Mouse (Mus musculus): ENCODE data around the gene Ddx23. TPM values are rescaled to one million over a fixed set of nuclear protein-coding genes. Genes with fewer than 3 reads are reported as not detected.

The Ddx23 gene
- polyA plus RNA-seq, 1 experiment = 30.2 TPM

DNA sequence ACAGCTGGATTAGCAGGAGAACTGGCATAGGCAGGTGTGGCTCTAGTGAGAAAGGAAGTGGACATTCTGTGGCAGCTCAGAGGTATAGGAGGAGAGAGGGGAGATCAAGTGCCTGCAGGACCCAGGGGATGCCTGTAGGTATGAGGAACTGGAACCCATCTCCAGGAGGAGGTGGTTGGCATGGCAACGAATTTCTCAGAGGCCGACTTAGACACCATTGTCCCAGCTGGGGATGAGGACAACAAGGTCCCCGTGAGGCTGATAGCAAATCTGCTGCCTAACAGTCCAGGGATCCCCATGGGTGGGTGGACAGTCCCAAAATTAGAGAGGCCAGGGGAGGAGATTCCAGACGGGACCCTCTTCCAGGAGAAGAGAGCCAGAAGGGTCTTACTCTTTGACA, 29.8 kb downstream of the Ddx23 start:
- no peak for DNase-seq (ENCODE audit: low read depth)

DNA sequence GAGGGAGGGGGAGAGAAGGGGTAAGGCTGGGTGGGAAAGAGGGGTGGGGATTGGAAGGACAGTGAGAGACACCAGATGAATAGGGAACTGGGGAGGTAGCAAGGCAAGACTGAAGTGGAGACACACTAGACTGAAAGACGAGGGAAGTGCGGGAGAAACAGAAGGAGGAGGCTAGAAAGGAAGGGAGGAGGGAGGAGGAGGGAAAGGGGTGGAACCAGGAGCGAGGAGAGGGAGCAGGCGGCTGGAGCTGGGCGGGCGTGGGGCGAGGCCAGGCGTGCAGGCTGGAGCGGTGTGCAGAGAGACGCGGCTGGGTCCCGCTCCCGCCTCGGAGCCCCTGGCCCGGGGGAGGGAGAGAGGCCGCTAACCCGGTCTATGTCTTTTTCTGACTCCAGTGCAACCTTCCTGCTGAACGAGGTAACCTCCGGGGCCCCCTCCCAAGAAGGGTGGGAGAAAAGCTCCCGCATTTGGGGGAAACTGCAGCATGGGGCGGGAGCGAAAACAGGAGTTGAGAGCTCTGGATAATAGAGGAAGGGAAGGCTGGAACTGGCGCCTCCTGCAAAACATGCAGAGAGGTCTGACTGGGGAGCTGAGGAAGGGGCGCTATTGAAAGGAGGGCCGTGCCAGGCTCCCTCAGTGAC, 30.5 kb downstream of the Ddx23 start:
- DNase-seq (ENCODE audit: low read depth) = no peak

DNA sequence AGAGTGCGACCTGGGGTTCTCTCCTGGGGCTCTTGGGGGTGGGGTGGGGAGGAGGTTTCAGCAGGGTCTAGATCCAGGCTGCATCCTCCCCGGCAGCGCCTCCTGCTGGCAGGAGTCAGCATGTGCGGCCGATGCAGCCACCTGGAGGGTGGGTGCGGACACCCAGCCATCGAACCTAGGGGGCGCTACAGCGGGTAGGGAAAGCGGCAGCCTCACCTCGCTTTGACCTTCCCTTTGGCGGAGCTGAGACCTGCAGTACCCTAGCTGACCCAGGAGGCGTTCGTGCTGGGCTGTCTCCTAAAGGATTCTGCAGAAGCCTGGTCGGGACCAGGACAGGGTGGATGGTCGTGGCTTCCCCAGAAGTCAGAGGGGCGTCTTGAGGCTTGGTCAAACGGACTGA, 31.2 kb downstream of the Ddx23 start:
- no peak for DNase-seq (ENCODE audit: low read depth)

DNA sequence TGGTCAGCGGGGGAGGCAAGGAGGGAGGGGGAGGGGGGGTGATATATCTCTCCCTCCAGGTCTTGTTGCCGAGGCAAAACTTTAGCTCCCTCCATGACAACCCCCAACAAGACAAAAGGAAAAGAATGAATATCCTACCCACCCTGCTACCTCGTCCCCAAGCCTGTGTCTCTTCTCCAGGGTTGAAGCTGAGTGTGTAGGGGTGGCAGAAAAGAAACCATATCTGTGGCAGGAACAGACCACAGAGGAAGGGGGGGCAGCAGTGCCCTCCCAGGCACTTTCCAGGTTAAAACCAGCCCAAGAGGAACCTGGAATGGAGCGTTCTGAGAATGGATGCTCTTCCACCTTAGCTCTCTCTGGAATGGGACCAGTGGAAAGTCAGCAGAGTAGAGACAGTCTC, 32.2 kb downstream of the Ddx23 start, which contains the start of gene Cacnb3:
Gene Cacnb3, plus strand, starts transcription at position 301 of the 400 bp plus-strand sequence.
- no peak for DNase-seq (ENCODE audit: low read depth)

DNA sequence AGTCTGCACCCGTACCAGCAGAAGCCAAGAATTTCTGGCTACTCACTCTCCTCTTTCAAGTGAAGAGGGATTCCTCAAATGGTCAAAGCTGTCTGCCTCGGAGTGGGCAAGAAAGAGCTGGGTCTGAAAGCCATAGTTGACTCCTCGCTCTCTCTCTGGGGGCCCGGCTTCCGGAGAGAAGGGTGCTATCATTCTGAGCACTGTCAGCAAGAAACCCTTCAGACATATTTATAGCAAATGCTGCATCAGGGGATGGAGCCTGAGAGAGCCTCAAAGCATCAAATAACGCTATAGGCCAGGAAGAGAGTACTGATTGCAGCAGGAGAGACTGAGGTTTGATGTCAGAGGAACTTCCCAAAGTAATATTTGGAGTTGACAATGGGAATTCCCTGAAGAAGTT, 33.2 kb downstream of the Ddx23 start:
- no peak for DNase-seq (ENCODE audit: low read depth)

DNA sequence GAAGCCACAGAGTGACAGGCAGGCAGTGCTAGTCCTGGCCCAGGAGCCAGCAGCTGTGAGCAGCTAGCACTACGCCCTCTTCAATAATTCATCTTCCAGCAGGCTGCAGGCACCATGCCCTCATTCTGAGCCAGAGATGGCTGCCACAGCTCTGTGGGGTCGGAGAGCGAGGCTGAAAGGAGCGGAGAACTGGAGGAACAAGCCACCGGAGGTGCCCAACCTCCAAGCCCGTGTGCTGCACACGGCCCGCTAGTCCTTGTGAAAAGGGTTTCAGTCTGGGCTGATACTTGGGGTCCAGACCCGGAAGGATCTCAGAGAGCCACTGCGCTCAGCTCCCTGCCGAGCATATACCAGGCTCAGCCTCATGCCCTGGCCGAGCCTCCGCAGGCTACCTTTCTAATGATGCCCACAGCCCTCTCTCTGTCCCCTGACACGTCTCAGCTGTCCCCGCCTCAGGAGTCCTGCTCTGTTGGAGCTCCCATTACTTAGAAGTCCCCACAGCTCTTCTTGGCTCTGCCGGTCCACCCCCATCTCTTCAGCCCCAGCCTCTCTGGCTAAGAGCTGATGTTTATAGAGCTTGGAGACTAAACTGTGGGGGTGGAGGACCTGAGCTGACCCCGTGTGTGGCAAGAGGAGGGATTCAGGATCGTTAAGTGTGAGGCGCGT, 34.0 kb downstream of the Ddx23 start:
- DNase-seq (ENCODE audit: low read depth) = no peak

DNA sequence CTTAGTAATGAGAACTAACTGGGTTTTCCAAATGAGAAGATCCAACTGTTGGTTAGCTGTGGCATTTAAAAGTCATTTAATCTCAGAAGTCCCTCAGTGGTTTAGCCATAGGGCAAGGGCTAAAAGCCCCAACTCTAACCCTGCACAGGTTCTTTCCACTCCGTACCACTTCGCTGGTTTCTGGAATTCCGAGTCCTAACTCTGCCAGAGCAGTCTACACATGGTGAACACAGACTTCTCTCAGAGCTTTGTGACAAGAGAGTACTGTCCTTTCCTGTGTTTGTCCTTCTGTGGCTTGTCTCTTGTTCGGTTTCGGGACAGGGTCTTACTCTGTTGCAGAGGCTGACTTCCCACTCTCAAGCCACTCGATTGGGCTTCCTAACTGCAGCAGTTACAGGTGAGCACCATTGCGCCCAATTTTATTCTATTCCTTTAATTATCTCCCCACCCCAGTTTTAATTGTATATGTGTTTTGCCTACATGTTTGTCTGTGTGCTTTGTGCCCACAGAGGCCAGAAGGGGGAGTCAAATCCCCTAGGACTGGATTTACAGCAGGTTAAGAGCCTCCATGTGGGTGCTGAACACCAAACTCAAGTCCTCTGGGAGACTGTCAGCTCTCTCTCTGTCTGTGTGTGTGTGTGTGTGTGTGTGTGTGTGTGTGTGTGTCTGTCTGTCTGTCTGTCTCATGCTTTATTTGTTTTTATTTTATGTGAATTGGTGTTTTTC, 36.0 kb downstream of the Ddx23 start:
- no peak for DNase-seq (ENCODE audit: low read depth)

DNA sequence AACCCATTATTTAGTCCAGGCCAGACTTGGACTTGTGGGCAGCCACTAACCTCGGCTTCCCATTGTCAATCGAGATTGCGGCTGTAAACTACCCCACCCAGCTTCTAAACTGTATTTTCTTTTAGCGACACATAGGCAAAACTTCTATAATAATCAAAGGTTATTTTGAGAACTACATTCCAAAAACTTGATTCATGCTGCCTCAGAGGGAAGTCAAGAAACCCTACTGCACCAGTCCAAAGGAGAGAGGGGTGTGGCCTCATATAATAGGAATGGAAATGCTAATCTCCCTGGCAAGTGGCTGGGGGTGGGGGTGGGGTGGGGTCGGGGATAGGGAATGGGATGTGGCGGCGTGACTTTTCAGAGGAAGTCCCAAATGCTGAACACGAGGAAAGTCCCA, 36.6 kb downstream of the Ddx23 start:
- DNase-seq (ENCODE audit: low read depth) = no peak

DNA sequence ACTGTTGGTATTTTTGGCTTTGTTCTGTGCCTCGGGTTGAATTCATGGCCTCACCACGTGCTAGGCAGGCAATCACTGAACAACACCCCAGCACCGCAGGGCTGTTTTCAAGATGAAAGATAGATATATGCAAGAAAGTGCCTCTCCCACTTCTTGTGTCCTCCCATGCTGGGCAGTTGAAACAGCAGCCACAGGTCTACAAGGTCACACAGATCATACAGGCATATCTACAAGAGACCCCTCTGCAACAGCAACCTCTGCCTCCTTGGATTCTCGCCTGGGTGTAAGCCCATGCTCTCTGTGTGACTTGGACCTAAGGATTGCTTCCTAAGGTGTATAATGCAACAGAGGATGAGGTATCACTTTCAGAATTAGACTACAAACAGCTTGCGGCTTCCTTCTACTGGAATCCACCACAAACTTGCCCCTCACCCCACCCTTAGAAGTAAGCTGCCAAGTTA, 39.3 kb downstream of the Ddx23 start:
- no peak for DNase-seq (ENCODE audit: low read depth)

DNA sequence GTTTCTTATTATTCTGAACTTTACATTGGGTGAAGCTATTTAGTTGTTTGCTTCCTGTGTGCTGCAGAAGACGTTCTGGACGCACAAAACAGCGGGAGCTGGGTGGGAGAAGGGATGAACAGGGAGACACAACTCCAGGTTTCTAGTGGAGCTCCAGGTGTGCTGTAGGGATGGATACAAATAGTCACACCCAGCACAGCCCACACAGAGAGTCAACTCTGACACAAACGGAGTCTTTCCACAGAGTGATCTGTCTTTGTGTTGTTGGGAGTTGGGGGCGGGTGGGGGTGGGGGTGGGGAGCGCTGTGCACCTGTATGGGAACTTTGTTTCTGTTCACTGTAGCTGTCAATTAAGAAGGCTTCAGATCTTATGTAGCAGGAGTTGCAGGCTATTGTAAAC, 40.0 kb downstream of the Ddx23 start:
- DNase-seq (ENCODE audit: low read depth) = no peak

DNA sequence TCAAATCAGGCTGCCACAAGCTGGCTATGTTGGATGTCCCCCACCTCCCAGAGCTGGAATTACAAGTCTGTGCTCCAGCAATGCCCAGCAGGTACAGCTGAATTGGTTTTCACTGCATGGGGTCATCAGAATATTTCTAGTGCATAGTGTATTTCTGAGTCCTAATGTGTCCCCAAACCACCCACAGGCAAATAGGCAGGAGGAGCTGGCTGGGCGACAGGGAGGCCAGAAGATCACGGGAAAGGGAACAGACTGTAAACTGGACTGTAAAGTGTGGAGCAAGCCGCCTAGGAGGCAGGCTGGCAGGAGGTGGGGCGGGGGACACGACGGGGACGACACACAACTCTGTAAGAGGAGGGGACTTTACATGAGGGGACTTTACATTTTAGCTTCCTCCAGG, 40.5 kb downstream of the Ddx23 start:
- no peak for DNase-seq (ENCODE audit: low read depth)

DNA sequence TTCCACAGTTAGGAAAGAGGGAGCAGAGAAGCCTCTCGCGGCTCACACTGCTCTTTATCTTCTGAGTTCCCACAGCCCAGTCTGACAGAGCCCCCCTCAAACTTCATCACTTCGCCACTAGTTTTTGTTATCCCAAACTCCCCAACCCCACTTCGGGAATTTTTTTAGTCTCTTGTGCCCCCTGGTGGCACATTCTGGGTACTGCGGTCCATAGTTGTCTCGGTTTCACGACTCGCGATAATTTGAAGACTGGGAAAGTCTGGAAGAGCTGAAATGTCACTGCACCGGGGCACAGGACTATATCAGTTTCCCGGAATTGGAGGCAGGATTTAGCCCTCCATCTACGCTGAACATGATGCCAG, 45.5 kb downstream of the Ddx23 start:
- no peak for DNase-seq (ENCODE audit: low read depth)

DNA sequence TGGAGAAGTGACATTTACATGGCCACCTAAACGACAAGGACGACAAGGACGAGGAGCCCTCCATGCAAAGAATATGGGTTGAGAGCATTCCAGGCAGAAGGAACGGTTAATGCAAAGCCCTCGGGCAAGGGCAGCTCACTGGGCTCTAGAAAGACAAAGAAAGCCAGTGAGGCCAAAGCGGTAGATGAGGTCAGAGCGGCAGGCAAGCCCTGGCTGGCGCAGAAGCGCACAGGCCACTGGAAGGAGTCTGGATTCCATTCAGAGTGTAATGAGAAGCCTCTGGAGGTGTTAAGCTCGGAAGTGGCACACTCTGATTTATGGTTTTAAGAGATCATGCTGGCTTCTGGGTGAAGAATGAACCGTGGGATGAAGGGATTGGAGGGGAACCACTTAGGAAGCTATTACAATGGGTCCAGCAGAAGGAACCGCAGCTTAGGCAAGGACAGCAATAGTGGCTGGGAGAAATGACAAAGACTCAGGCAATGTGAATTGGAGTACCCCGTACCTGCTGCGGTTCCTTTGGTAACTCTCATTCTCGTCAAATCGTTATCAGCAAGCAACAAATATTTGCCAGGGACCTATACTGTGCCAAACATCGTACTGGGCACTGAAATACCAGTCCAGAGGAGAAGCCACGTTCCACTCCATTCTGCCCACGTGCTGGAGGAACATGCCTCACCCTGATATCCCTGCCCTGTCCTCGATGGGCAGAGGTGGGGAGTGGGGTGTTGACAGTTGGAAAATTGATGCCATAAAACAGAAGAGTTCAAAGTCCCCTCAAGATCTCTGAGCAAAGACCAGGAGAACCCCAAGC, 46.1 kb downstream of the Ddx23 start:
- DNase-seq (ENCODE audit: low read depth) = no peak

DNA sequence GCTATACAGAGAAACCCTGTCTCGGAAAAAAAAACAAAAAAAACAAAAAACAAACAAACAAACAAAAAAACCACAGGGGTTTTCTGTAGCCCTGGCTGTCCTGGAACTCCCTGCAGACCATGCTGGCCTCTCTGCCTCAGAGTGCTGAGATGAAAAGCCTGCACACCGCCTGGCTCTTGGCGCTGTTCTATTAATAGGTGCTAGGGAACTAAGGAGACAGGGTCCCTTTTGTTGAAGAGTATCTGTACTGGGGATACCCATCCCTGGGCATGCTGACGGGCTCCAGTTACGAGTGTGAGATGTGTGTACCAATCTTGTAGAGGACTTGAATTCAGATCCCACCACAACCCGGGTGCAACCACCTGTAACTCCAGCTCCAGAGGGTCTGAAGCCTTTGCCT, 46.9 kb downstream of the Ddx23 start:
- no peak for DNase-seq (ENCODE audit: low read depth)

DNA sequence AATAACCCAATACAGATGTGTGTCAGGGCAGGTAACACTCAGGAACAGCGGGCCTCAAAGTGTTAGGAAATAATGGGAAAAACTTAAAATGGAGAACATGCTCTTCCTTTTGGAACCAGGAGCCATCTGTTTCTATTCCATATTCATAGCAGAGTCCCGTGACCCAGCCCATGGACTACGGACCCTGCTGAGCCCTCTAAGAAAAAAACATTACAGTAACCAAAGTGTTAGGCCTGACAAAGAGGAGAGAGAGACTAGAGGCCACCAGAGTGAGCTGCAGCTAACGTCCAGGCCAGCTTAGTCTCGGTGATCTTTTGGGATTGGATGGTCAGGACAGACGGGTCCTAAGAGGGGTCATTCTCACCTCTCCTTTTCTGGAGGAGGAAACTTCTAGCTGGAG, 47.7 kb downstream of the Ddx23 start:
- no peak for DNase-seq (ENCODE audit: low read depth)

DNA sequence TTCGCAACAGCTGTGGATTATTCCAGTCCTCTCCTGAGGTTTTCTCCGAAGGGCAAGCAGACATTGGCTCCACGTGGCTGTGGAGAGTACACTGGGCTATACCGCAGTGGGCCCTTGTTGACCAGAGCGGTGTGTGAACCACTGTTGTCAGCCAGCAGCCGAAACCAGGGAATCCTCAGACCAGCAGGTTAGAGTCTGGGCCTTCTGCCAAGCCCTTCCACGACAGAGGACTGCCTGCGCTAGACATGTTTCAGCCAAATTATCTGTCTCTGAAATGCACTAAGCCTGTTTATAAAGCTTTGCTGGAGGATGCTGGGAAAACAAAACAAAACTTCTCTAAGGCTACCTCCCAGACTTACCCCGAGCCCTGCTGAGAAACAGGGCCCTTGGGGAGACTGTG, 48.1 kb downstream of the Ddx23 start:
- DNase-seq (ENCODE audit: low read depth) = no peak

DNA sequence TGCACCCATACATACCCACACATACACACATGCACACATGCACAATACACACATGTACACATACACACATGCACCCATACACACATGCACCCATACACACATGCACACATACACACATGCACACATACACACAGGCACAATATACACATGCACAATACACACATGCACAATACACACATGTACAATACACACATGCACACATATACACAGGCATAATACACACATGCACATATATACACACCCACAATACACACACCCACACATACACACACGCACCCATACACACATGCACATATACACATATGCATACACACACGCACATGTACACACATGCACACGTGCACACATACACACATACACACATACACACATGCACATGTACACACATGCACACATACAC, 50.5 kb downstream of the Ddx23 start:
- no peak for DNase-seq (ENCODE audit: low read depth)

DNA sequence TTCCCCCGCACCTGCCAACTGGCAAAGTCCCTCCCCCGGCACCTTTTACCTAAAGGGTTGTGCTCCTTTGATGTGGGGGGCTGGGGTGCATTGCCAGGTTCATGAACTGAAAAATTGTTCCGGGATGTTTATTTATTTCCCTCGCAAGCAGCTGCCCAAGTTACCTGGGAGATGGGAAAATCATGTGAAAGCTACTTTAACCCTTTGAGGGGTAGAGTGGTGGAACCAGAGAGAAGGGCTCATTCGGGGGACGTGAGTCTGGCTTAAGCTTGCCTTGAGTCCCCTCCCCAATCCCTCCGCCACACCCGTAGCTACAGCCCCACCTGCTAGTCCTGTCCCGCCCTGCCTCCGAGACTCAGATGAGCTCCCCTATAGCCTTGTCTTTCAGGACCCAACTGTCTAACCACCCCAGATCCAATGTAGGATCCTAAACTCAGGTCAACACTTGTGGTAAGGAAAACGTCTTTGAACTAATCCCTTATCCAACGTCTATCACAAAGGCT, 52.5 kb downstream of the Ddx23 start:
- no peak for DNase-seq (ENCODE audit: low read depth)

DNA sequence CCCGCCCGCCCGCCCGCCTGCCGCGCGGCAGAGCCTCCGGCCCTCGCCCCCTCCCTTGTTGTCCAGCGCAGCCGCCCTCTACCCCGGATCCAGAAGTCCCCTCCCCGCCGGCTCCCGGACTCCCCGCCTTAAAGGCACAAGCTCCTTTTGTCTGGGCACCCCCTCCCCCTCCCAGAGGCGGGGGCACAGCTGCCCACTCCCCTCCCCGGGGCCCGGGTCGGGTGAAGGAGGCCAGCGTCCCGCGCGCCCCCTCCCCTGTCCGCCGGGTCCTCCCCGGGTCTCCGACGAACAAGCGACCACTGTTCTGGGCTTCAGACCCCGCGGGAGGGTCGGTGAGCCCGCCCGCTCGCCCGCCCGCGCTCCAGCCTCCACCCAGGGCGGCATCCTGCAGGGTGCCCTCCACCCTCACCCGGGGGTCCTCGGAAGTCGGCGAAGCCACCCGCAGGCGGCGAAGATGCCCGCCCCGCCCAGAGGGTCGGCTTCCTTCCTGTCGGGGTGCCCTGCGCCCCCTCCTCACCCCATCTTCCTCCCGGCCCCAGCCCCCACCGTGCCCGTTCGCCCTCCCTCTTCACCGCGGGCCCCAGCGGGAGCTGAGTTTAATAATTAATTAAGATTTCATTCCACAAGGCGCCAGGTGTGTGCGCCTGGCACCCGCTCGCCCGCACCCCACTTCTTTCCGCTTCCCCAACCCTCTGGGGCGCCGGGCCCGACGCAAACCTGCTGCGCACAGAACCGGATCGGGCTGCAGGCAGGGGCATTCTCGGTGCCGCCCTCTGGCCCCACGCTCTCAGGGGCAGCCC, 53.2 kb downstream of the Ddx23 start, which contains the start of gene Adcy6:
Gene Adcy6, minus strand, starts transcription at position 746 of the 800 bp plus-strand sequence.
- DNase-seq (ENCODE audit: low read depth) = no peak

DNA sequence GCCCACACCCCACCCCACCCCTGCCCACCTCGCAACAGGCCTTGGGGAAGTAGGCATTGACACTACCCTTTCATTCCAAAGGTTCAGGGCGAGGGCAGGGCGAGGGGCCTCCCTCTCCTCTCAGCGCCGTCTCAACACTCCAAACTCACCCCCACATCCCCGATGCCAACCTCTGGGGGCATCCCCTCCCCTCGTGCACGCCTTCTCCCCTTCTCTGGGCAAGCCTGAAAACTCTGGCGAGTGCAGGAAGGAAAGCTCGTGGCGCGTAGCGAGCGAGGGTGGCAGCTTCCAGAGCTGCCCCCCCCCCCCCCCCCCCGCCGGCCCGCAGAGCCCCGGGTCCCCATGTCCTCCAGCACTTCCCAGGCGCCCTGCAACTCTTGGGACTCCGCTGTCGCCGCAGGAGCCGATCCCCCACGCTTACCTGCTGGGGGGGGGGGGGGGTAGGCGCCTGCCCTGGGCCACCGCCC, 53.9 kb downstream of the Ddx23 start:
- DNase-seq (ENCODE audit: low read depth) = no peak
